Mouse (Mus musculus) forebrain, postnatal 0 days (tissue): ENCODE measurements around the gene Disp3. TPM values are rescaled to one million over a fixed set of nuclear protein-coding genes. Genes with fewer than 3 reads are reported as not detected.

Source experiments
- ATAC-seq: fragments of 200-750 bp; cut with Nextera tagmentation; 2 replicates; pipeline ENCODE4 v1.8.0; 2017; ENCODE audit warnings: mild to moderate bottlenecking, moderate library complexity
- DNase-seq: peaks from one replicate; pipeline ENCODE4 v3.0.0-alpha.2; 2015
- H3K27ac ChIP-seq: fragments of 300-500 bp; sonication (generic); 2 replicates; pipeline ENCODE4 v1.5.1; 2014; ENCODE audit warnings: low read depth, mild to moderate bottlenecking, antibody characterized with exemption, low read length, moderate library complexity, mixed read lengths
- H3K27me3 ChIP-seq: fragments of 300-500 bp; sonication (generic); 2 replicates; pipeline ENCODE4 v1.6.1; 2014; ENCODE audit warnings: mild to moderate bottlenecking, low read length, mixed read lengths; ENCODE audit not compliant: insufficient read depth
- H3K36me3 ChIP-seq: fragments of 300-500 bp; sonication (generic); 2 replicates; pipeline ENCODE4 v1.6.1; 2014; ENCODE audit warnings: mild to moderate bottlenecking, moderate library complexity; ENCODE audit not compliant: insufficient read depth
- H3K4me1 ChIP-seq: fragments of 300-500 bp; sonication (generic); 2 replicates; pipeline ENCODE4 v1.6.1; 2014; ENCODE audit warnings: antibody characterized with exemption; ENCODE audit not compliant: insufficient read depth
- H3K4me2 ChIP-seq: fragments of 300-500 bp; sonication (generic); 2 replicates; pipeline ENCODE4 v1.6.1; 2014; ENCODE audit warnings: low read depth, mild to moderate bottlenecking, moderate library complexity
- H3K4me3 ChIP-seq: fragments of 300-500 bp; sonication (generic); 2 replicates; pipeline ENCODE4 v1.5.1; 2014; ENCODE audit warnings: low read depth, low read length, mixed read lengths
- H3K9ac ChIP-seq: fragments of 300-500 bp; sonication (generic); 2 replicates; pipeline ENCODE4 v1.6.1; 2014; ENCODE audit warnings: mild to moderate bottlenecking
- H3K9me3 ChIP-seq: fragments of 300-500 bp; sonication (generic); 2 replicates; pipeline ENCODE4 v1.6.1; 2016; ENCODE audit warnings: low read length
- CTCF ChIP-seq: sonication (generic); IDR thresholded peaks from 2 replicates; pipeline ENCODE4 v1.5.1; 2016; ENCODE audit warnings: antibody characterized with exemption, control low read depth, low read depth
- WGBS: fragments of 180-500 bp; shearing (Covaris S2); extraction: QIAGEN DNeasy Blood & Tissue Kit; methylation state at CpG from one replicate; pipeline ENCODE4 v1.1.7; 2014; 5-methylcytosine and 5-hydroxymethylcytosine counted together
- polyA plus RNA-seq: library from polyadenylated mRNA; unstranded; fragments of >200 nt; fragmentation: Nextera tagmentation; extraction: Ambion mirVana; gene quantifications from 2 replicates; pipeline ENCODE4 v1.2.1, GENCODE M21; 2015
- total RNA-seq: library from RNA; depleted of rRNA; stranded (reverse); fragments of >200 nt; gene quantifications from 2 replicates; pipeline ENCODE4 v1.2.3, GENCODE M21; 2014

Gene Disp3
- total and polyA plus RNA-seq, 2 experiments from 2014 or later = 6.1 to 17.3 TPM

DNA sequence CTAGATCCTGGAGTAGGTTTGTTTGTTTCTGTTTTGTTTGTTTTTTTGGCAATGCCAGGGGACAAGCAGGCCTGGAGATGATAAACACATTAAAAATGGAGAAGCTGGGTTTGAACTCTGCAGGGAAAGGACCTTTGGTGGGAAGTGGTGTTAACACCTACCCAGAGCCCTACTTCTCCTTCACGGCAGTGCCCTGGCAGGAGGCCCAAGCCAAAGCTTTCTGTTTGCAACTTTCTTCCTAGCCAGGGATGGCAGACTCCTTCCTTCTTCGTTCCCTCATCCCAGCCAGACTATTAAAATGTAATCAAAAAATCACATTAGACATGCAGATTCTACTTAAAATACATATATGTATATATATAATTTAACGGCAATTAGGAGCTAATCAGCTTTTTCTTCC is 13.1 kb downstream of the Disp3 start:
- Histone ChIP-seq H3K4me3 (no peak overlapping the region), H3K9ac (no peak overlapping the region), H3K27ac (no peak overlapping the region), H3K4me2 (no peak overlapping the region), H3K4me1 (peaks cover 5% of the 10 kb centered on the region; the same call in 1 of the 2 replicates), H3K27me3 (0 out of 2 replicates have a peak, but pooled peaks cover 4% of the 10 kb centered on the region), H3K9me3 (no peaks in the 10 kb centered on the region), H3K36me3 (peaks cover 6% of the 10 kb centered on the region; the same call in 1 of the 2 replicates)
- WGBS = 38% methylated on average over 3 of the region's 3 CpGs
- ATAC-seq (no peak), DNase-seq (no peak)
- TF ChIP-seq CTCF = no peak

DNA sequence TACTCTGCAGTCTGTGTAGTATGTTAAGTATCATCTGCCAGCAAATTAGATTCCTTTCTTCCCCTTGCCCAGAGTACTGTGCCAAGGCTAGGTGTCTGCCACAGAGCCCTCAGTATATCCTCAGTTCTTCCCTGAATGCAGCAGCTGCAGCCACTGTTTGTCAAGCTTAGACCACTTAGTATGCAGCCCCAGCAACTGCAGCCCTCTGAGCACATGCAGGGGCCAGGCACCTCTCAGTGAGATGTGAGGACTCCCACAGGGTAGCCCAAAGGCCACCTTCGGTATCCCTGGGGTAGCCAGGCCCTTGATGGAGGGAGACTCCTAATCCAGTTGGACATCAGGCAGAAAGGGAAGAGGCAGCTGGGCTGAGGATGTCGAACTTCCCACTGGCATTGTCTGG is 14.5 kb downstream of the Disp3 start:
- Histone ChIP-seq H3K27me3 (0 out of 2 replicates have a peak, but pooled peaks cover 4% of the 10 kb centered on the region), H3K4me3 (no peak overlapping the region), H3K4me1 (peaks cover 5% of the 10 kb centered on the region; the same call in 1 of the 2 replicates), H3K4me2 (no peak overlapping the region), H3K36me3 (peaks cover 15% of the 10 kb centered on the region; the same call in 1 of the 2 replicates), H3K27ac (no peak overlapping the region; the same call in 1 of the 2 replicates), H3K9ac (no peak overlapping the region), H3K9me3 (no peaks in the 10 kb centered on the region)
- no peak for DNase-seq
- TF ChIP-seq CTCF = no peak
- WGBS = 3% methylated on average over 2 of the region's 2 CpGs
- peak; percentile 53 for ATAC-seq

DNA sequence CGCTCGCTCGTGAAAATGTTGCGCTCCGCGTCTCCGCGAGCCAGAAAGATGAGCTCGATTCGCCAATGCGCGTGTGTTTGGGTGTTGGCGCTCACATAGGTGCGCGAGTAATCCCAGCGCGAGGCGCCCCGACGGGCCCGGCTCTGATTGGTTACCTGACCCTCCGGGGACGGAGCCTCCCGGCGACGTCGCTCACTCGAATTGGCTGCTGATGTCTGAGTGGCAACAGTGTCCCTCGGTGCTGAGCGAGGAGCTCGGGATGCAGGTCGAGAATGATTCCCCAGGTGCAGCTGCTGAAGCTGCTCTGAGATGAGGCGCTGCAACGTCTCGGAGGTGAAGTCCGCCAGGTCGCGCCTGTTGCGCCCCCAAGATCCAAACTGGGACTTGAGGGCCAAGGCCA is 16.1 kb downstream of the Disp3 start:
- Histone ChIP-seq H3K27me3 (0 out of 2 replicates have a peak, but pooled peaks cover 4% of the 10 kb centered on the region), H3K4me3 (peak overlapping the region; percentile 14), H3K36me3 (peaks cover 18% of the 10 kb centered on the region; the same call in 1 of the 2 replicates), H3K9me3 (no peaks in the 10 kb centered on the region), H3K4me2 (peak overlapping the region; percentile 31), H3K27ac (no peak overlapping the region), H3K9ac (no peak overlapping the region), H3K4me1 (peaks cover 2% of the 10 kb centered on the region; the same call in 1 of the 2 replicates)
- ATAC-seq = peak; percentile 35; the same call in 1 of the 2 replicates
- peak; percentile 57 for DNase-seq
- no peak for TF ChIP-seq CTCF
- 14% methylated on average over 39 of the region's 39 CpGs for WGBS

DNA sequence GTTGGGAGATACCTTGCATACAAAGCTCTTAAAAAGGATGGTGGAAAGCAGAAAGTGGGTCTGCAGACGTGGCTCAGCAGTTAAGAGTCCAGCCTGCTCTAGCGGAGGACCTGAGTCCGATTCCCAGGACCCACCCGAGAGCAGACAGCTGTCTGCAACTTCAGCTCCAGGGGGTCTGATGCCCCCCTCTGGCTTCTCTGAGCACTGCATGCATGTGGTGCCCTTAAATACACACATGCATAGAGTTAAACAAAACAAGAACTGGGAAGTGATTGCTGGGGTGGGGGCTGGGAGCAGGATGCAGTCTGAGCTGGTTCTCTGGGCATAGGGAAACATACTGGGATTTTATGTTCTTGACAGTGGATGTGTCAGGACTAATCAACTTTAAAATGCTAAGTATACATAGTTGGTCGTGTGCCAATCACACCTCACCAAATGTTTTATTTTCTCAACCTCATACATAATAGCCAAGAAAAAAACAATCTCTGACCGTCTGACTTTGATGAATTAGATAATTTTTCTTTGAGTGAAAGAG is 20.7 kb downstream of the Disp3 start:
- Histone ChIP-seq H3K9ac (no peak overlapping the region), H3K9me3 (no peaks in the 10 kb centered on the region), H3K4me2 (no peak overlapping the region), H3K27me3 (0 out of 2 replicates have a peak, but pooled peaks cover under 1% of the 10 kb centered on the region), H3K4me1 (no peaks in the 10 kb centered on the region), H3K27ac (no peak overlapping the region), H3K36me3 (peaks cover 18% of the 10 kb centered on the region; the same call in 1 of the 2 replicates), H3K4me3 (no peak overlapping the region)
- ATAC-seq (peak; percentile 40; the same call in 1 of the 2 replicates), DNase-seq (no peak)
- TF ChIP-seq CTCF = peak; percentile 24; the same call in 1 of the 2 replicates
- 74% methylated on average over 6 of the region's 6 CpGs for WGBS

- no peaks in the 10 kb centered on the region for H3K9me3 ChIP-seq
- no peaks in the 10 kb centered on the region for H3K4me1 ChIP-seq
- no peak for TF ChIP-seq CTCF
- no peak overlapping the region for H3K4me3 ChIP-seq
- no peaks in the 10 kb centered on the region for H3K27me3 ChIP-seq
- WGBS = 93% methylated on average over 4 of the region's 4 CpGs
- no peak for ATAC-seq
- H3K9ac ChIP-seq = no peak overlapping the region
- H3K36me3 ChIP-seq = peaks cover 38% of the 10 kb centered on the region
- H3K27ac ChIP-seq = no peak overlapping the region
- no peak for DNase-seq
- H3K4me2 ChIP-seq = no peak overlapping the region
Observed at GRCm38 (mm10) chr4:148259941-148260340, 27.8 kb downstream of the Disp3 start.

GRCm38 (mm10) chr4:148249341-148249740 is 38.4 kb downstream of the Disp3 start:
- Histone ChIP-seq H3K9me3 (no peaks in the 10 kb centered on the region), H3K4me3 (no peak overlapping the region), H3K27me3 (no peaks in the 10 kb centered on the region), H3K36me3 (peaks cover 81% of the 10 kb centered on the region), H3K4me2 (no peak overlapping the region), H3K27ac (no peak overlapping the region), H3K4me1 (no peaks in the 10 kb centered on the region), H3K9ac (no peak overlapping the region)
- WGBS = 46% methylated on average over 10 of the region's 10 CpGs
- no peak for ATAC-seq
- DNase-seq = no peak
- peak; percentile 39 for TF ChIP-seq CTCF

DNA sequence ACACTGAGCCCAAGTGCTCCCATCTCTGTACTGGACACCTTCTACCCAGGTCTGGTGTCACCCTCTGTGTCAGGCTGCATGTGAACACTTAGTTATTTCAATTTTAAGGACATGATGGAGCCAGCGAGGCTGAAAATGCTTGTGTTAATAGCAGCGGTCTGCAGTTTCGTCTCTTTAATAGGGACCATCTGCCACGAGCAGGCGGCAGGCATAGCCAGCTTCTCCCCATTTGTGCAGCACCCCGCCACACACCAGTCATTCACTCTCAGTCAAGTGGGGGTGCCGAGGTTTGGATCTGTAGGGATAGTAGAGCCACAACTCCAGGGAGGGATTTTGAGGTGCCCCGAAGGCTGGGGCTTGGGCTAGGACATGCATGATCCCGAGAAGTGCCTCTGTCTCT is 47.4 kb downstream of the Disp3 start:
- DNase-seq (peak; percentile 43), ATAC-seq (peak; percentile 46; the same call in 1 of the 2 replicates)
- TF ChIP-seq CTCF = no peak
- H3K4me1 ChIP-seq = no peaks in the 10 kb centered on the region
- peaks cover 31% of the 10 kb centered on the region for H3K36me3 ChIP-seq
- H3K27me3 ChIP-seq = no peaks in the 10 kb centered on the region
- H3K4me3 ChIP-seq = no peak overlapping the region
- peak overlapping the region; percentile 21; the same call in 1 of the 2 replicates for H3K27ac ChIP-seq
- H3K4me2 ChIP-seq = no peak overlapping the region
- H3K9ac ChIP-seq = no peak overlapping the region
- H3K9me3 ChIP-seq = no peaks in the 10 kb centered on the region
- 42% methylated on average over 9 of the region's 9 CpGs for WGBS
